Mouse (Mus musculus) embryonic facial prominence, embryonic 14.5 days (tissue): ENCODE measurements around the gene Gm20388. TPM values are rescaled to one million over a fixed set of nuclear protein-coding genes. Genes with fewer than 3 reads are reported as not detected.

Experiments used
- ATAC-seq: fragments of 200-750 bp; cut with Nextera tagmentation; 2 replicates; pipeline ENCODE4 v1.8.0; 2017; ENCODE audit warnings: low read depth, moderate number of reproducible peaks, moderate TSS enrichment
- DNase-seq: peaks from one replicate; pipeline ENCODE4 v3.0.0-alpha.2; 2015; ENCODE audit warnings: low spot score
- H3K27ac ChIP-seq: fragments of 300-500 bp; sonication (generic); replicated peaks from 2 replicates; pipeline ENCODE4 v1.5.1; 2014; ENCODE audit warnings: low read depth, mild to moderate bottlenecking, low read length, moderate library complexity
- H3K27me3 ChIP-seq: fragments of 300-500 bp; sonication (generic); replicated peaks from 2 replicates; pipeline ENCODE4 v1.6.1; 2014; ENCODE audit warnings: low read length; ENCODE audit not compliant: control insufficient read depth, insufficient read depth
- H3K36me3 ChIP-seq: fragments of 300-500 bp; sonication (generic); 2 replicates; pipeline ENCODE4 v1.6.1; 2014; ENCODE audit warnings: low read length, mixed read lengths; ENCODE audit not compliant: control insufficient read depth, insufficient read depth
- H3K4me1 ChIP-seq: fragments of 300-500 bp; sonication (generic); 2 replicates; pipeline ENCODE4 v1.6.1; 2014; ENCODE audit warnings: antibody characterized with exemption, low read length; ENCODE audit not compliant: control insufficient read depth, insufficient read depth
- H3K4me2 ChIP-seq: fragments of 300-500 bp; sonication (generic); 2 replicates; pipeline ENCODE4 v1.6.1; 2014; ENCODE audit warnings: low read depth, mild to moderate bottlenecking, low read length, moderate library complexity, mixed read lengths
- H3K4me3 ChIP-seq: fragments of 300-500 bp; sonication (generic); 2 replicates; pipeline ENCODE4 v1.5.1; 2014; ENCODE audit warnings: low read depth, mild to moderate bottlenecking, low read length
- H3K9ac ChIP-seq: fragments of 300-500 bp; sonication (generic); 2 replicates; pipeline ENCODE4 v1.6.1; 2014; ENCODE audit warnings: low read depth, mild to moderate bottlenecking, low read length, moderate library complexity, mixed read lengths
- H3K9me3 ChIP-seq: fragments of 300-500 bp; sonication (generic); 2 replicates; pipeline ENCODE4 v1.6.1; 2016; ENCODE audit warnings: low read length; ENCODE audit not compliant: control insufficient read depth
- WGBS: fragments of 180-500 bp; shearing (Covaris S2); extraction: QIAGEN DNeasy Blood & Tissue Kit; methylation state at CpG from one replicate; pipeline ENCODE4 v1.1.7; 2014; 5-methylcytosine and 5-hydroxymethylcytosine counted together
- polyA plus RNA-seq: library from polyadenylated mRNA; unstranded; fragments of >200 nt; fragmentation: Nextera tagmentation; extraction: Ambion mirVana; gene quantifications from 2 replicates; pipeline ENCODE4 v1.2.1, GENCODE M21; 2014

Gm20388 gene
- polyA plus RNA-seq, 1 experiment from 2014 or later = not detected

- no peak overlapping the region for H3K27ac ChIP-seq
- H3K4me1 ChIP-seq = peaks cover 33% of the 10 kb centered on the region
- H3K4me3 ChIP-seq = no peak overlapping the region
- no peak for ATAC-seq
- DNase-seq = no peak
- no peaks in the 10 kb centered on the region for H3K27me3 ChIP-seq
- WGBS = 56% methylated on average over 8 of the region's 8 CpGs
- no peak overlapping the region for H3K4me2 ChIP-seq
- no peak overlapping the region for H3K9ac ChIP-seq
- no peaks in the 10 kb centered on the region for H3K36me3 ChIP-seq
- H3K9me3 ChIP-seq = no peaks in the 10 kb centered on the region
Observed at GRCm38 (mm10) chr8:120186454-120186853, 275.8 kb downstream of the Gm20388 start.

GRCm38 (mm10) chr8:120188510-120188909 lies 277.9 kb downstream of the Gm20388 start:
- no peak overlapping the region for H3K27ac ChIP-seq
- no peak overlapping the region for H3K9ac ChIP-seq
- no peak overlapping the region for H3K4me2 ChIP-seq
- no peak for DNase-seq
- H3K4me3 ChIP-seq = no peak overlapping the region
- WGBS = 86% methylated on average over 6 of the region's 6 CpGs
- H3K36me3 ChIP-seq = no peaks in the 10 kb centered on the region
- H3K4me1 ChIP-seq = peaks cover 38% of the 10 kb centered on the region
- ATAC-seq = no peak
- no peaks in the 10 kb centered on the region for H3K27me3 ChIP-seq
- no peaks in the 10 kb centered on the region for H3K9me3 ChIP-seq

GRCm38 (mm10) chr8:120189440-120189839 lies 278.8 kb downstream of the Gm20388 start:
- peaks cover 35% of the 10 kb centered on the region for H3K4me1 ChIP-seq
- no peaks in the 10 kb centered on the region for H3K9me3 ChIP-seq
- H3K4me2 ChIP-seq = no peak overlapping the region
- H3K27ac ChIP-seq = no peak overlapping the region
- H3K9ac ChIP-seq = no peak overlapping the region
- 83% methylated on average over 6 of the region's 6 CpGs for WGBS
- ATAC-seq (no peak), DNase-seq (no peak)
- no peaks in the 10 kb centered on the region for H3K36me3 ChIP-seq
- H3K4me3 ChIP-seq = no peak overlapping the region
- no peaks in the 10 kb centered on the region for H3K27me3 ChIP-seq

GRCm38 (mm10) chr8:120190107-120190809 lies 279.6 kb downstream of the Gm20388 start:
- Histone ChIP-seq H3K9ac (no peak overlapping the region), H3K4me2 (no peak overlapping the region), H3K4me1 (peaks cover 27% of the 10 kb centered on the region), H3K9me3 (no peaks in the 10 kb centered on the region), H3K27me3 (no peaks in the 10 kb centered on the region), H3K27ac (no peak overlapping the region), H3K4me3 (no peak overlapping the region), H3K36me3 (no peaks in the 10 kb centered on the region)
- 82% methylated on average over 17 of the region's 17 CpGs for WGBS
- ATAC-seq = no peak
- no peak for DNase-seq

GRCm38 (mm10) chr8:120190810-120191413 lies 280.3 kb downstream of the Gm20388 start:
- H3K27ac ChIP-seq = peak overlapping the region; percentile 78
- peak overlapping the region; percentile 17 for H3K9ac ChIP-seq
- DNase-seq (peak; percentile 90), ATAC-seq (peak; percentile 91)
- peak overlapping the region; percentile 49 for H3K4me2 ChIP-seq
- WGBS = 34% methylated on average over 4 of the region's 20 CpGs
- no peaks in the 10 kb centered on the region for H3K27me3 ChIP-seq
- H3K9me3 ChIP-seq = no peaks in the 10 kb centered on the region
- peak overlapping the region; percentile 16 for H3K4me3 ChIP-seq
- H3K36me3 ChIP-seq = no peaks in the 10 kb centered on the region
- H3K4me1 ChIP-seq = peaks cover 20% of the 10 kb centered on the region

- Histone ChIP-seq H3K4me3 (no peak overlapping the region), H3K9me3 (no peaks in the 10 kb centered on the region), H3K4me1 (peaks cover 13% of the 10 kb centered on the region), H3K27ac (peak overlapping the region; percentile 78), H3K9ac (peak overlapping the region; percentile 17), H3K4me2 (no peak overlapping the region), H3K27me3 (no peaks in the 10 kb centered on the region), H3K36me3 (no peaks in the 10 kb centered on the region)
- no peak for ATAC-seq
- DNase-seq = no peak
- 54% methylated on average over 5 of the region's 5 CpGs for WGBS
Observed at GRCm38 (mm10) chr8:120191633-120192032, 281.0 kb downstream of the Gm20388 start.

- Histone ChIP-seq H3K9me3 (no peaks in the 10 kb centered on the region), H3K27ac (peak overlapping the region; percentile 78; the same call in 1 of the 2 replicates), H3K36me3 (no peaks in the 10 kb centered on the region), H3K27me3 (no peaks in the 10 kb centered on the region), H3K9ac (no peak overlapping the region), H3K4me1 (peaks cover 12% of the 10 kb centered on the region), H3K4me3 (no peak overlapping the region), H3K4me2 (no peak overlapping the region)
- DNase-seq = no peak
- ATAC-seq = no peak
- WGBS = 96% methylated on average over 5 of the region's 5 CpGs
Observed at GRCm38 (mm10) chr8:120192118-120192517, 281.5 kb downstream of the Gm20388 start.

- ATAC-seq (no peak), DNase-seq (no peak)
- Histone ChIP-seq H3K4me2 (no peak overlapping the region), H3K27ac (no peak overlapping the region), H3K9me3 (peaks cover 9% of the 10 kb centered on the region; the same call in 1 of the 2 replicates), H3K36me3 (no peaks in the 10 kb centered on the region), H3K4me3 (no peak overlapping the region), H3K27me3 (no peaks in the 10 kb centered on the region), H3K4me1 (no peaks in the 10 kb centered on the region), H3K9ac (no peak overlapping the region)
- WGBS = 90% methylated on average over 5 of the region's 6 CpGs
Observed at GRCm38 (mm10) chr8:120201351-120201750, 290.7 kb downstream of the Gm20388 start.

GRCm38 (mm10) chr8:120202546-120202945 lies 291.9 kb downstream of the Gm20388 start:
- no peaks in the 10 kb centered on the region for H3K27me3 ChIP-seq
- H3K9ac ChIP-seq = no peak overlapping the region
- H3K4me3 ChIP-seq = no peak overlapping the region
- H3K9me3 ChIP-seq = peaks cover 9% of the 10 kb centered on the region; the same call in 1 of the 2 replicates
- no peak overlapping the region for H3K4me2 ChIP-seq
- no peaks in the 10 kb centered on the region for H3K4me1 ChIP-seq
- no peaks in the 10 kb centered on the region for H3K36me3 ChIP-seq
- 62% methylated on average over 3 of the region's 3 CpGs for whole genome bisulfite sequencing
- no peak overlapping the region for H3K27ac ChIP-seq
- no peak for ATAC-seq
- no peak for DNase-seq
